Mouse (Mus musculus): Measurements from ENCODE around the gene Gm37240. TPM values are rescaled to one million over a fixed set of nuclear protein-coding genes. Genes with fewer than 3 reads are reported as not detected.
"Not testable (repeated sequence)": the region's sequence is repeated elsewhere in the genome, so short reads cannot be mapped to it uniquely, and the experiment has no call there.

The Gm37240 gene
- total RNA-seq, 2 experiments from 2014 or later, result 0.98 to 1.0 TPM

GRCm38 (mm10) chr3:85584966-85585365, 302.4 kb downstream of the Gm37240 start:
- DNase-seq (ENCODE audit: low spot score in 2 of 2), result no peak

GRCm38 (mm10) chr3:85583194-85583593, 304.1 kb downstream of the Gm37240 start:
- DNase-seq (ENCODE audit: low spot score in 2 of 2), result no peak

- no peak for DNase-seq (ENCODE audit: low spot score in 2 of 2)
These were observed 304.6 kb downstream of the Gm37240 start for GRCm38 (mm10) chr3:85582726-85583125.

- peak; percentile 98 to 99 for DNase-seq (ENCODE audit: low spot score in 2 of 2)
These were observed 313.2 kb downstream of the Gm37240 start, which contains the start of gene Gatb for GRCm38 (mm10) chr3:85573864-85574830. Gene Gatb (plus strand): TSS chr3:85574119.

- DNase-seq (ENCODE audit: low spot score in 2 of 2), result no peak
These were observed 314.0 kb downstream of the Gm37240 start for GRCm38 (mm10) chr3:85573216-85573863.

GRCm38 (mm10) chr3:85572502-85572901, 314.8 kb downstream of the Gm37240 start:
- DNase-seq (ENCODE audit: low spot score in 2 of 2), result not testable (repeated sequence)

- peak; percentile 39 to 84 for DNase-seq (ENCODE audit: low spot score in 2 of 2)
These were observed 316.0 kb downstream of the Gm37240 start for GRCm38 (mm10) chr3:85571276-85571675.

- DNase-seq (ENCODE audit: low spot score in 2 of 2), result no peak
These were observed 322.7 kb downstream of the Gm37240 start for GRCm38 (mm10) chr3:85564603-85565002.

GRCm38 (mm10) chr3:85553731-85554277, 333.5 kb downstream of the Gm37240 start:
- DNase-seq (ENCODE audit: low spot score in 2 of 2), result peak in 1 of 2 experiments; percentile 46

- DNase-seq (ENCODE audit: low spot score in 2 of 2), result peak; percentile 24 to 59
These were observed 336.0 kb downstream of the Gm37240 start for GRCm38 (mm10) chr3:85551352-85551751.

- DNase-seq (ENCODE audit: low spot score in 2 of 2), result no peak
These were observed 337.0 kb downstream of the Gm37240 start for GRCm38 (mm10) chr3:85550312-85550711.

GRCm38 (mm10) chr3:85543652-85544051, 343.7 kb downstream of the Gm37240 start:
- no peak for DNase-seq (ENCODE audit: low spot score in 2 of 2)

GRCm38 (mm10) chr3:85542765-85543164, 344.6 kb downstream of the Gm37240 start:
- DNase-seq (ENCODE audit: low spot score in 2 of 2), result no peak

- DNase-seq (ENCODE audit: low spot score in 2 of 2), result no peak
These were observed 351.4 kb downstream of the Gm37240 start for GRCm38 (mm10) chr3:85535621-85536520.

- DNase-seq (ENCODE audit: low spot score in 2 of 2), result no peak
These were observed 352.3 kb downstream of the Gm37240 start for GRCm38 (mm10) chr3:85535042-85535441.

GRCm38 (mm10) chr3:85532376-85532775, 354.9 kb downstream of the Gm37240 start:
- DNase-seq (ENCODE audit: low spot score in 2 of 2), result no peak

- no peak for DNase-seq (ENCODE audit: low spot score in 2 of 2)
These were observed 356.6 kb downstream of the Gm37240 start for GRCm38 (mm10) chr3:85530601-85531161.

- DNase-seq (ENCODE audit: low spot score in 2 of 2), result peak in 1 of 2 experiments; percentile 33
These were observed 365.9 kb downstream of the Gm37240 start for GRCm38 (mm10) chr3:85521311-85521907.

- no peak for DNase-seq (ENCODE audit: low spot score in 2 of 2)
These were observed 368.6 kb downstream of the Gm37240 start for GRCm38 (mm10) chr3:85518668-85519067.

- DNase-seq (ENCODE audit: low spot score in 2 of 2), result no peak
These were observed 369.2 kb downstream of the Gm37240 start for GRCm38 (mm10) chr3:85518072-85518471.

All from layer of hippocampus, postnatal 14 days (tissue).